Mouse (Mus musculus) intestine, embryonic 16.5 days (tissue): Measurements from ENCODE around the gene Amigo1. TPM values are rescaled to one million over a fixed set of nuclear protein-coding genes. Genes with fewer than 3 reads are reported as not detected.

Experiments
- ATAC-seq: fragments of 200-750 bp; cut with Nextera tagmentation; 2 replicates; pipeline ENCODE4 v1.8.0; 2017; ENCODE audit warnings: moderate TSS enrichment, moderate library complexity
- H3K27ac ChIP-seq: fragments of 300-500 bp; sonication (generic); 2 replicates; pipeline ENCODE4 v1.5.1; 2014; ENCODE audit warnings: mild to moderate bottlenecking, low read length
- H3K27me3 ChIP-seq: fragments of 300-500 bp; sonication (generic); replicated peaks from 2 replicates; pipeline ENCODE4 v1.6.1; 2014; ENCODE audit warnings: low read length, control low read depth, mixed read lengths; ENCODE audit not compliant: control insufficient read depth, insufficient read depth
- H3K36me3 ChIP-seq: fragments of 300-500 bp; sonication (generic); 2 replicates; pipeline ENCODE4 v1.6.1; 2014; ENCODE audit warnings: low read length, control low read depth; ENCODE audit not compliant: control insufficient read depth, insufficient read depth
- H3K4me1 ChIP-seq: fragments of 300-500 bp; sonication (generic); 2 replicates; pipeline ENCODE4 v1.6.1; 2014; ENCODE audit warnings: low read length, control low read depth, mixed read lengths; ENCODE audit not compliant: control insufficient read depth, insufficient read depth
- H3K4me2 ChIP-seq: fragments of 300-500 bp; sonication (generic); 2 replicates; pipeline ENCODE4 v1.6.1; 2014; ENCODE audit warnings: low read depth, low read length, control low read depth
- H3K4me3 ChIP-seq: fragments of 300-500 bp; sonication (generic); 2 replicates; pipeline ENCODE4 v1.5.1; 2014; ENCODE audit warnings: mild to moderate bottlenecking, low read length
- H3K9ac ChIP-seq: fragments of 300-500 bp; sonication (generic); 2 replicates; pipeline ENCODE4 v1.6.1; 2014; ENCODE audit warnings: low read depth, low read length
- H3K9me3 ChIP-seq: fragments of 300-500 bp; sonication (generic); 2 replicates; pipeline ENCODE4 v1.6.1; 2016; ENCODE audit warnings: low read length, control low read depth; ENCODE audit not compliant: control insufficient read depth
- WGBS: fragments of 180-500 bp; shearing (Covaris S2); extraction: QIAGEN DNeasy Blood & Tissue Kit; methylation state at CpG from one replicate; pipeline ENCODE4 v1.1.7; 2014; 5-methylcytosine and 5-hydroxymethylcytosine counted together
- polyA plus RNA-seq: library from polyadenylated mRNA; unstranded; fragments of >200 nt; fragmentation: Nextera tagmentation; extraction: Ambion mirVana; gene quantifications from 2 replicates; pipeline ENCODE4 v1.2.1, GENCODE M21; 2015

The Amigo1 gene
- polyA plus RNA-seq, 1 experiment from 2014 or later, result 2.2 TPM

GRCm38 (mm10) chr3:108195287-108195686 lies 9.2 kb downstream of the Amigo1 start:
- Histone ChIP-seq H3K9me3 (no peaks in the 10 kb centered on the region), H3K36me3 (no peaks in the 10 kb centered on the region), H3K27me3 (no peaks in the 10 kb centered on the region), H3K9ac (no peak overlapping the region), H3K4me3 (no peak overlapping the region), H3K27ac (no peak overlapping the region), H3K4me1 (peaks cover 17% of the 10 kb centered on the region), H3K4me2 (no peak overlapping the region)
- no peak for ATAC-seq
- WGBS, result 92% methylated on average over 4 of the region's 4 CpGs

- no peak overlapping the region for H3K4me3 ChIP-seq
- no peaks in the 10 kb centered on the region for H3K36me3 ChIP-seq
- ATAC-seq, result no peak
- peaks cover 18% of the 10 kb centered on the region for H3K4me1 ChIP-seq
- WGBS, result 76% methylated on average over 7 of the region's 7 CpGs
- 0 out of 2 replicates have a peak overlapping the region, but pooled peaks have one; percentile 3 for H3K27ac ChIP-seq
- no peak overlapping the region for H3K9ac ChIP-seq
- H3K9me3 ChIP-seq, result no peaks in the 10 kb centered on the region
- H3K27me3 ChIP-seq, result no peaks in the 10 kb centered on the region
- H3K4me2 ChIP-seq, result no peak overlapping the region
Measured at GRCm38 (mm10) chr3:108195941-108196590, 9.9 kb downstream of the Amigo1 start.

- Histone ChIP-seq H3K27ac (no peak overlapping the region), H3K4me3 (no peak overlapping the region), H3K36me3 (no peaks in the 10 kb centered on the region), H3K9ac (peak overlapping the region; percentile 34), H3K4me1 (peaks cover 17% of the 10 kb centered on the region), H3K9me3 (no peaks in the 10 kb centered on the region), H3K4me2 (peak overlapping the region; percentile 23; the same call in 1 of the 2 replicates), H3K27me3 (no peaks in the 10 kb centered on the region)
- ATAC-seq, result no peak
- WGBS, result 30% methylated on average over 14 of the region's 14 CpGs
Measured at GRCm38 (mm10) chr3:108197066-108197497, 10.9 kb downstream of the Amigo1 start.

GRCm38 (mm10) chr3:108199231-108199630 lies 13.1 kb downstream of the Amigo1 start:
- Histone ChIP-seq H3K27ac (no peak overlapping the region), H3K4me1 (peaks cover 17% of the 10 kb centered on the region), H3K4me2 (no peak overlapping the region), H3K9me3 (no peaks in the 10 kb centered on the region), H3K9ac (peak overlapping the region; percentile 81; the same call in 1 of the 2 replicates), H3K36me3 (peaks cover 7% of the 10 kb centered on the region; the same call in 1 of the 2 replicates), H3K27me3 (no peaks in the 10 kb centered on the region), H3K4me3 (no peak overlapping the region)
- no peak for ATAC-seq
- 90% methylated on average over 6 of the region's 6 CpGs for WGBS

GRCm38 (mm10) chr3:108200329-108201323 lies 14.5 kb downstream of the Amigo1 start, which contains the start of gene Cyb561d1:
Cyb561d1 (minus strand) TSS chr3:108201212.
- Histone ChIP-seq H3K36me3 (peaks cover 14% of the 10 kb centered on the region), H3K9ac (peak within 1 kb of the TSS; percentile 81), H3K27ac (peak within 1 kb of the TSS; percentile 93), H3K4me1 (peaks cover 17% of the 10 kb centered on the region), H3K9me3 (no peaks in the 10 kb centered on the region), H3K4me2 (peak within 1 kb of the TSS; percentile 53), H3K4me3 (peak within 1 kb of the TSS; percentile 80), H3K27me3 (no peaks in the 10 kb centered on the region)
- WGBS, result 2% methylated on average over 44 of the region's 44 CpGs
- peak; percentile 96 for ATAC-seq

- no peak overlapping the region for H3K4me3 ChIP-seq
- ATAC-seq, result no peak
- H3K4me1 ChIP-seq, result peaks cover 18% of the 10 kb centered on the region
- peaks cover 18% of the 10 kb centered on the region for H3K36me3 ChIP-seq
- no peak overlapping the region for H3K9ac ChIP-seq
- H3K9me3 ChIP-seq, result no peaks in the 10 kb centered on the region
- H3K27ac ChIP-seq, result no peak overlapping the region
- no peaks in the 10 kb centered on the region for H3K27me3 ChIP-seq
- no peak overlapping the region for H3K4me2 ChIP-seq
Measured at GRCm38 (mm10) chr3:108202506-108202905, 16.4 kb downstream of the Amigo1 start.

GRCm38 (mm10) chr3:108203212-108203611 lies 17.1 kb downstream of the Amigo1 start:
- H3K9ac ChIP-seq, result no peak overlapping the region
- H3K9me3 ChIP-seq, result no peaks in the 10 kb centered on the region
- H3K4me3 ChIP-seq, result no peak overlapping the region
- H3K4me2 ChIP-seq, result no peak overlapping the region
- H3K27ac ChIP-seq, result no peak overlapping the region
- no peak for ATAC-seq
- WGBS, result 93% methylated on average over 13 of the region's 13 CpGs
- H3K4me1 ChIP-seq, result peaks cover 18% of the 10 kb centered on the region
- H3K36me3 ChIP-seq, result peaks cover 18% of the 10 kb centered on the region
- H3K27me3 ChIP-seq, result no peaks in the 10 kb centered on the region

GRCm38 (mm10) chr3:108203621-108204325 lies 17.6 kb downstream of the Amigo1 start:
- H3K27me3 ChIP-seq, result no peaks in the 10 kb centered on the region
- WGBS, result 82% methylated on average over 11 of the region's 11 CpGs

GRCm38 (mm10) chr3:108204470-108204869 lies 18.3 kb downstream of the Amigo1 start:
- Histone ChIP-seq H3K27me3 (no peaks in the 10 kb centered on the region), H3K9me3 (no peaks in the 10 kb centered on the region), H3K4me2 (no peak overlapping the region), H3K27ac (no peak overlapping the region), H3K9ac (no peak overlapping the region), H3K36me3 (peaks cover 18% of the 10 kb centered on the region), H3K4me3 (no peak overlapping the region), H3K4me1 (peaks cover 25% of the 10 kb centered on the region)
- no peak for ATAC-seq
- 86% methylated on average over 11 of the region's 11 CpGs for WGBS

More at GRCm38 (mm10) chr3:108203621-108204325, 17.6 kb downstream of the Amigo1 start:
- no peak for ATAC-seq
- Histone ChIP-seq H3K4me1 (peaks cover 18% of the 10 kb centered on the region), H3K9ac (no peak overlapping the region), H3K9me3 (no peaks in the 10 kb centered on the region), H3K27ac (no peak overlapping the region), H3K4me3 (no peak overlapping the region), H3K4me2 (no peak overlapping the region), H3K36me3 (peaks cover 18% of the 10 kb centered on the region)
